Mouse (Mus musculus) right cerebral cortex, postnatal 14 days (tissue): ENCODE measurements around the gene Tufm.

ENCODE experiments used
- DNase-seq: peaks from one replicate; pipeline ENCODE4 v3.0.0; 2022

The Tufm gene

DNA sequence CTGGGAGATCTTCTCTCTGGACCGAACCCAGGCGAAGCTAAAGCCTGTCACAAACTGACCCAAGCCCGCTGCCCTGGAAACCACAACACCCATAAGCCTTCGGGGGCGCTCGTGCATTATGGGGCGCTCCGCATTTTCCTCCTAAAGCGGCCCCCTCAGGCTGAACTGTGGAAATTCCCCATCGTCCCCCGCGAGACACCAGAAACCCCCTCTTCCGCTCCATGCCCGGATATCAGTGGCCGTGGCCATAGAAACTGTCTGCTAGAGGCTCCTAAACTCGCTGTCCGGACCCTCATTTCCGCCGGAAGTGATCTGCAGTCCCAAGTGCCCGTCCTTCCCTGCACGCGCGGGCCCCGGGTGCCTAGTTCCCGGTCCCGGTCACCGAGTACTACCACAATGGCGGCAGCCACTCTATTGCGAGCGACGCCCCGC lies at the start of gene Tufm:
Gene Tufm, plus strand, starts transcription at position 310 of the 432 bp plus-strand sequence.
- peak; percentile 94 for DNase-seq

DNA sequence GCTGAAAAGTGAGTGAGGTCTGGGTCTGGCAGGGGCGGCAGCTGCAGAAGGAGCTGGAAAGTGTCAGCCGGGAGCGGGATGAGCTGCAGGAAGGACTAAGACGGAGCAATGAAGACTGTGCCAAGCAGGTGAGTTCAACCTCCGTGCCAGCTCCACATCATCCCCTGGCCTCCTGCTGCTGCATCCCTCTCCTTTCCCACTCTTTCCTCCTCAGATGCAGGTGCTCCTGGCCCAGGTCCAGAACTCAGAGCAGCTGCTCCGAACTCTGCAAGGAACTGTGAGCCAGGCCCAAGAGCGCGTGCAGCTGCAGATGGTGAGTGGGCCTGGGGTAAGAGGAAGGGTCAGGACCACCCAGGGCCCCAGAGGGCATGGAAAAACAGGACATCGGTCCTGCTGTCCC lies 47.0 kb upstream of the Tufm start:
- DNase-seq, result peak; percentile 21

DNA sequence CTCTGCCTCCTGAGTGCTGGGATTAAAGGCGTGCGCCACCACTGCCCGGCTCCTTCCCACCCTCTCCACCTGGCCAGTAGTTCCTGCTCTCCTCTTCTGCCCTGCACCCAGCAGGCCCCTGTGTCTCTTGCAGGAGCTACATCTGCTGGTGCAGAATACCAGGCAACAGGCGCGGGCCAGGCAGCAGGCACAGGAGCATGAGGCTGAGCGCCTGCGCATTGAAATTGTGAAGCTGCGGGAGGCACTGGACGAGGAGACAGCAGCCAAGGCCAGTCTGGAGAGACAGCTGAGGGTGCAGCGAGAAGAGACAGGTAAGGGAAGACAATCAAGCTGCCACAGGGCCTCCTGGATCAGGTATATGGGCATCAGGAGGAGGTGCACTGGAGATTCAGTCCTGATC lies 43.2 kb upstream of the Tufm start:
- DNase-seq, result no peak

DNA sequence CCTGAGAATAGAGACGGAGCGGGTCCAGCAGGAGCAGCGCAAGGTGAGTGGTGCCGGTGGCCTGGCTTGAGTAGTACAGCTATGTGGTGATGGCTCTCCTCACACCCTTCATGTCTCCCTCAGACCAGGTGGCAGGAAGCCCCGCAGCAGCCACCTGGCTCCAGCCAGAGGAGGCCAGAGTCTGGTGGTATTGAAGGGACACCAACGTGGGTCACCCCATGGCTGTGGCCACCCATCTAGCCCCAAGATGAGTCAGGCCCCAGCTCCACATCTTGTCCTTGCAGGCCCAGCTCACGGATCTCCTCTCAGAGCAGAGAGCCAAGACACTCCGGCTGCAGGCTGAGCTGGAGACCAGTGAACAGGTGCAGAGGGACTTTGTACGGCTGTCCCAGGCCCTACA lies 42.6 kb upstream of the Tufm start:
- no peak for DNase-seq

DNA sequence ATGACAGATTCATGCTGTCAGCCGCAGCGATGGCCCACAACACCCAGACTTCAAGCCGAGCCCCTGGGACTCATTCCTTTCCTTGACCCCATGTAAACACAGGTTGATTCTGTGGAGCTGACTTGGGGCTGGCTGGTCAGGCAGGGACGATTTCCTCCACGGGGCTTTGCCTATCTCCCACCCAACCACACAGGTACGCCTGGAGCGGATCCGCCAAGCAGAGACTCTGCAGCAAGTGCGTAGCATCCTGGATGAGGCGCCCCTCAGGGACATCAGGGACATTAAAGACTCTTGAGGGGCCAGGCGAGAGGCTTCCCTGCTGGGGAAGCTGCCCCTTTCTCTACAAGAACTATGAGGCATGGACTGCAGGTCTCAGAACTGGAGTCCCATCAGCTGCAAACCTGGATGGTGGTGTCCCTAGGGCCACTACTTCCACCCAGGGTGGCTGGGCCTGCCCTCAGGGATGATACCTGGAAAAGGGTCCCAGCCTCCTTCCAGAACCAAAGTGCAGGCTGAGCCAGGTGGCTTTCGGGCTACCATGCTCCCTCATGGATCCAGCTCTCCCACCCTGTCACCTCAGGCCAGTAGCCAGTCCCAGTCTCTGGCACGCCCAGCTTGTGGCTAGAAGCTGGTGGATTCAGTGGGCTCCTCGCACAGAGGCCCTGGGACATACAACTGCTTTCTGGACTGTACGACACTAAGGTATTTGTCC lies 41.9 kb upstream of the Tufm start:
- DNase-seq, result no peak

DNA sequence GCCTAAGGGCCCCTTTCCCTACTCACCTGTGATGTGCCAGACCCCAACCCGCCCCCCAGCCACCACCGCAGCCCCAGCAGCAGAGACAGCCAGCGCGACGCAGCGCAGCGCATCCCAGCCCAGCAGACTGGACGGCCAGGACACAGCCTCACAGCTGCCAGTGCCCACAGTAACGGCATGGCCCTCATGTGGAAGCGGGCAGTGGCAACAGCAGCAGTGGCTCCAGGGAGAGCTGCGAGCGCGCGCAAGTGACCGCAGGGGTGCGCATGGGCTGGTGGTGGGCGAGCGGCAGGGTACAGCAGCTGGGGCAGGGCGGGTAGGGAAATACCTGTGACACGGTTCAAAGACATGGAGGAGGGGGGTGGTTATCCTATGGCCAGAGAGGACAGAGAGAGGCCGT lies 40.9 kb upstream of the Tufm start:
- no peak for DNase-seq

DNA sequence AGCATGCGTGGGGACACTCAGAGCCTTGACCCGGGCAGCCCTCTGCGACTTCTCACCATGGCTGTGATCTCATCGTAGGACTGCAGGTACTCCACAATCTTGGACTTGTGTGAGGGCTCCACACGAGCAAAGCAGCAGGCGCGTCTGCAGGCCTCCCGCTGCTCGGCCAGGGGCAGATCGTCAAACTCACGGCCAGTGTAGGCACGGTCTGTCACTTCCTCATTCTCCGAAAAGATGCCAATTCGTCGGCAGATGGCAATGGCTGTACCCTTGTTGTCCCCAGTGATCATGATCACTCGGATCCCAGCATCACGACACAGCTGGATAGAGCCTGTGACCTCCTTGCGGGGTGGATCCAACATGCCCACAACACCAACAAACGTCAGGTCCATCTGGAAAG lies 38.7 kb upstream of the Tufm start:
- DNase-seq, result no peak

DNA sequence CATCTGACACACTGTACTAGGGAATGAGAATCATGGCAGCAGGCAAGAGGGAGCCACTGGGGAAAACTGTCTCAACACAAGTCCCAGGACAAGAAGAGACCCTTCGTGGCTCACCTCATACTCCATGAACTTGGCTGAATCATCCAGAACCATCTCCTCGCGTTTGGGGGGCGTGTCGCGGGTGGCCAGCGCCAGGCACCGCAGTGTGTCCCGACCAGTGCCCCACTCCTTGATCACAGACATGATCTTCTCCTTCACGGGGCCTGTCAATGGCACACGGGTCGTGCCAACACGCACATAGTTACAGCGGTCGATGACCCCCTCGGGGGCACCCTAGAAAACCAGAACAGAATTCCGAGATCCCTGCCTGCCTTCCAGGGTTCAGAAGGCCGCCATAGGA lies 37.2 kb upstream of the Tufm start:
- DNase-seq, result no peak

DNA sequence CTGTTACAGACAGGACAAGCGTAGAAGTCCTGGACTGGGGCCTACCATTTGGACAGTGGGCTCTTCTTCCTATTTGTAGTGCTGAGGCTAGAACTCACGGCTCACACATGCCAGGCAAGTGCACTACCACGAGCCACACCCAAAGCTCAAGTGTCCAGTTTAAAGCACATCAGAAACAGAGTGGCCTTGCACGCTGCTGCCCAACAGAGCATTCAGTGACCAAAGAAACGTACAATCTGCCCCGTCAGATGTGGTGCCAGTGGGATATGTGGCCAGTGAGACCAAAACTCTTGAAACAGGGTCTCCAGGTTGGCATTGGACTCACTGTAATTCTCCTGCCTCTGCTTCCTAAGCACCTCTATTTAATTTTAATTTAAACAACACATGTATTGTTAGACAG lies 36.5 kb upstream of the Tufm start:
- no peak for DNase-seq

DNA sequence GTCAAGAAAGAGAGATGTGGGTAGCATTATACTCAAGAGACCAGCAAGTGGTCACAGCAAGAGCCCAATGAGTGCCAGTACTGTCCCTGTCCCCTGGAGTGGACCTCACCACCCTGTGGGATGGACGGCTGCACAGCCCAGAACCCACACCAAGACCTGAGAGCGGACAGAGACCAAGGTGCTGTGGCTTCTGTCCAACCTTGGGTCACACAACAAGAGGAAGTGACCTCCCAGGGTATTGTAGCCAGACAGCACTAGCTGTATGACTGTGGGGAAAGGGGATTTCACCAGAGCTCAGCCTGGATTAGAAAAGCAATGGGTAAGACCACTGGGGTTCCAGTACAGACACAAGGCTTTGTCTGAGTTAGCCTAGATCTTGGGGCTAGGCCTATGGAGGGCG lies 34.9 kb upstream of the Tufm start:
- no peak for DNase-seq

DNA sequence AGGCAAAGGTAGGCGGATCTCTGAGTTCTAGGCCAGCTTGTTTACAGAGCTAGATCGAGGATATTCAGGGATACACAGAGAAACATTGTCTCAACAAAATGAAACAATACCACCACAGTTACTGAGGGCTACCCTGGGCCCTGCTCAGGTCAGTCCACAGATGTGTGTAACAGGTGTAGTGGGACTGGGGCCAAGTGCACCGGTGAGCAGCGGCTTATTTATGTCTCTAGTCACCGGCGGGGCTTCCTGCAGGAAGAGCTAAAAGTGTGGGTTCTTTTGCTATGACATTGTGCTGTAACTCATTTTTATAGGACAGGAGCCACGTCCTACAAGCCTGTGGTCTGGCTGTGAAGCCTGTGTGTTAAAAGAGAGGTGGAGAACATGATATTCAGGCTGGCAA lies 33.3 kb upstream of the Tufm start:
- no peak for DNase-seq

DNA sequence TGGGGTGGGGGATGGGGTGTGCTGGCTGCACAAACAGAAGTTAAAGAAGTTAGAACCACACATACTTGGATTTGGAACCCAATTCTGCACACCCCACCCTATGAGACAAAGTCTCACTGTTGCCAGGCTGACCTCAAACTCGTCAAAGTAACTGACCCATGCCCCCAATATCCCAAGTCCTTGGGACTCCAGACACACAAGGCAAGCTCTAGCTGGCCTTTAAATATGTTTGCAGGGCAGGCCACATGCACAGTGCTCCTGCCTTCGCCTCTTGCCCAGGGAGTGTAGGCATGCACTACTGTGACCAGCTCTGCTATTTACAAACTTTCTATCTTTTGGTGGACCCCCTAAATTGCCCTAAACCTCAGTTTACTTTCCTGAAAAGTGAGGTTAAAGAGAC lies 31.9 kb upstream of the Tufm start:
- no peak for DNase-seq

DNA sequence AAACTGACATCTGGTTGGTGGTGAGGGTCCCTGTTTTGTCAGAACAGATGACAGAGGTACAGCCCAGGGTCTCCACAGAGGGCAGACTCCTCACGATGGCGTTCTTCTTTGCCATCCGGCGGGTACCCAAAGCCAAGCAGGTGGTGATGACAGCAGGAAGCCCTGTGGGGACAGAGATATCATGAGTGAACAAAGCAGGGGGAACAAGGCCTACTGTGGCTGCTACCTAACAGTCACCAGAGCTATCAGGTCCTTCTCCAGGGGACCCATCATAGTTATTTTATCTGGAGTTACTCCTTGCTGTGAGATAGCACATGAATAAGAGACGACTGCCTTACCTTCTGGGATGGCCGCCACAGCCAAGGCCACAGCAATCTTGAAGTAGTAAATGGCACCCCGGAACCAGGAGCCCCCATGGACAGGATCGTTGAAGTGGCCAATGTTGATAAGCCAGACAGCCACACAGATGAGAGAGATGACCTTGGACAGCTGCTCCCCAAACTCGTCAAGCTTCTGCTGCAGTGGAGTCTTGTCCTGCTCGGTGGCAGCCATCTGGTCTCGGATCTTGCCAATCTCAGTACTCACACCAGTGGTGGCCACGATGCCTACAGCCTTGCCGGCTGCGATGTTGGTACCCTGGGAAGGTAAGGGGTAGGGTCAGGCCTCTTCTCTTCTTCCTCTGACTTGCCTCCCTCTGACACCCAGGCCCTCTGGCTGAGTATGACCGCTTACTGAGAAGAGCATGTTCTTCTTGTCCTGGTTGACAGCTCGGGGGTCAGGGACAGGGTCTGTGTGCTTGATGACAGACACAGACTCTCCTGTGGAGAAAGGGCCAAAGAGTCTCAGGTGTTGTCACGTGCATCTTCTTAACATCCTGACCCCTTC lies 30.5 kb upstream of the Tufm start:
- DNase-seq, result no peak

DNA sequence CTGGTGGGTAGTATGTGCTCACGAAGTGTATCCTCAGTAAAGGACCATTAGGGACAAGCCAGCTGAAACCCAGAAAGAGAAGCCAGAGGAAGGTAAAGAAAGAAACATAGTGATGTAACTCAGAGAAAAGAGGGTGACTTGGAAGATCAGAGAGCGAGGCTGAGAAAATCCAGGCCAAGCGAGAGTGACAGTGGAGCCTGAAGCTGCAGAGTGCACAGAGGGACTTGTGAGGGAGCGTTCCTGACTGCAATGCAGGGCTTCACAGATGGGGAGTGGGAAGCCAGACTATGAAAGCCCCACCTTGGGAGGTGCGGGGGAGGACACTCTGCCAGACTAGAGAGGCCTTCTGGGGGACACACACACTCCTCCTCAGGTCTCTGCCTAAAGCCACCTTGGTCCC lies 28.9 kb upstream of the Tufm start:
- DNase-seq, result no peak

DNA sequence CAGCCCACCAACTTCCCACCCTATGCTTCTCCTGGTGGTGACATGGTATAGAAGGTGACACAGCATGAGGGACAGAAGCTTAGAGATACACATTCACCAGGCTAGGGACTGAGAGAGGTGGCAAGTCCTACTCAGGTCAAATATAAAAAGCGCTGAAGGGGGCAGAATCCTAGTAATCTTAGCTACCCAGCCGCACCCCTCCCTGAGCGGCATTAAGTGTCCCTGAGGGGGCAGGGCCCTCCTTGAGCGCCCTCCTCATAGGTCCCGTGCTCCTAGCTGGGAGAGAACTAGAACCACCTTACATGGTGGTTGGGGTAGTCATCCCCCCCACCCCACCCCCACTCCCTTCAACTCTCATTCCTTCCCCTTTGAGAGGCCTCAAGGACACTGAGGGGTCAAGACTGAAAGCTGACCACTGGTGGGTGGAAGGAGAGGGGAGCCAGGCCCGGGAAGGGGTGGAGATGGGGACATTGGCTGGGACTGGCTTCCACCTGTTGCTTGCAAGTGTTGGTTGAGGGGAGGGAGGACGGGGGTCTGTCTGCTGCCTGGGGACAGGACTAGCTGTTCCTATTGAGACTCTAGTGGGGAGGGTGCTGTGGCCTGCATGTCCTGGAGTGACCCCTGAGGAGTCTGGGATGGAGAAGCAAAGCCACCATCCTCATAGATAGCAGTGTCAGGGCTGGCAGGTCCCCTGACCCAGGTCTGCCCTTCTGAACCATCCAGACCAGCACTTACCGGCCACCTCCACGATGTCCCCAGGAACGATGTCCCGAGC lies 28.1 kb upstream of the Tufm start:
- no peak for DNase-seq

DNA sequence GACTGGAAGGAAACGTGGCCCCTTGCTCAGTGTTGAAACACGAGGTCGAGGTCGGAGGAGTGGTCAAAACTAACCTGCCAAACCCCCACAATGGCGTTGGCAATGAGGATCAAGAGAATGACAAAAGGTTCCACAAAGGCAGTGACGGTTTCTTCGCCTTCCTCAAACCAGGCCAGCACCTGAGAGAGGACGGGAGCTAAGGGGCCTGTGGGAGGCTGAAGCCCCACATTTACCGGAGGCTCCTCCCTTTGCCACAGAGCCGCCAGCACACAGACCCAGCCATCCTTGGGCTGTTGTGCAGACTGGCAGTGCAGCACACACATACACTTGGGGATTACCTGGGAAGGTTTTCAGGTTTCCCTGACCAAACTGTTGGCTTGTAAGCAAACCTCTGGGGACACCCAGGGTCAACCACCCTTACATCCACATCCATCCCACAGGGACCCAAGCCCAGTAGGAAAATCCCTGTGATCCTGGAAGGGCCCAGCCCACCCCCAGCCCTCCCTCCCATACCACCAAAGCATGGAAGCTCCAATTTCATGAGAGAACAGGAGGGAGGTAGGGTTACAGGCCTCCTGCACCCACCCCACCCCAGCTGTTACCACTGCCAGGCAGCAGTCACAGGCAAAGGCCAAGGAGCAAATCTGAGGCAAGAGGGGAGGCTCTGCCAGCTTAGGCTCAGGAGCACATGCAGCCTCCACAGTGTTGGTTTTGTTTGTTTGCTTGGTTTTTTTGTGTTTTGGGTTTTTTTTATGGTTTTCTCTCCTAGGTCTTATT lies 26.4 kb upstream of the Tufm start:
- no peak for DNase-seq

DNA sequence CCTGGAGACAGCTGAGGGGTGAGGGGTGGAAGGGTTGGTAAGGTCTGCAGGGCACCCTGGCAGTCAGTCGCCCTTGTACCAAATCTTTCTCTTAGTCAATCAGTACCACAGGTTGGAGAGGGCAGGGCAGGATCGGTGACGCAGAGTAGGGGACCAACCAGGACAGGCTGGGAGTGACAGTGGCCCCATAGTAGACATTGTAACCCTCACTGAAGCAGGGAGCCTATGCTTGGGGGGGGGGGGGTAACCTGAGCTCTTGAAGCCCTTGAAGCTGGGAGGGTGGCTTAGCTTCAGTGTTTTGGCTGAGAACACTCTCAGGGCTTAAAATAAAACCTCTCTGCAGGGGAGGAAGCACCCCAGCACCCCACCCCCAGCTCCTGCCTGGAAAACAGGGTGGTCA lies 25.5 kb upstream of the Tufm start:
- DNase-seq, result no peak

DNA sequence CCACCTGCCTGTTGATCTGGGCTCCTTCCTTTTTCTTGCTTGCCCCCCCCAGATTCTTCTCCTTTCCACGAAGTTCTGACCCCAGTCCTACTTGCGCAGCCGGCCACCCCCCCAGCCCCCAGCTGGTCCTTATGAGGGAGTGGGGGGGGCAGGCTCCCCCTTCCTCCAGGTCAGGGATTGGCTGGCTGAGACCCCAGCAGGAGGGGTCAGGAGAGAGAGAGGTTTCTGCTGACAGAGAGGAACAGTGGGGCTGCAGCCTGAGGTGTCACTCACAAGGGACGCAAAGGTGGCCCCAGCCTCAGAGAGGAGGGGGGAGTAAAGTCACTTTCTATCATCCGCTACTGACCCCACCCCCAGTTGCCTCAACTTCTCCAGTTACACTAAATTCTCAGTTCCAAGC lies 24.2 kb upstream of the Tufm start, which contains the start of gene Atp2a1:
Gene Atp2a1, minus strand, starts transcription at position 105 of the 400 bp plus-strand sequence.
- DNase-seq, result no peak

DNA sequence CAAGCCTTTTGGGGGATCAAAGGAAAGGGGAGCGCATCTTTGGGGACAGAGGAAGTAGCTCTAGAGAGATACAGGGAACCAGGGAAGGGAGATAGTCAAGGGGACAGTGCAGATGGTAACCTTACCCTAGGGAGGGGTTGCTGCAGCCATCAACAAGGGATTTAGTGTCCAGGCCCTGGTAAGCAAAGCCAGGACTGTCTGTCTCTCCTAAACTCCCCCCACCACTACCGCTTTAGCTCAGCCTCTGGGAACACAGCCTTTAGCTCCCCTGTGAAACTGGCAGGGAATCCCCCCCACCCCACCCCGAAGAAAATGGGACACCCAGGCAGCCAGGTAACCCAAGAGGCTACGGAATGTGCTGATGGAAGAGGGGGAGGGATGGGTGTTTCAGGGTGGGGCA lies 23.6 kb upstream of the Tufm start:
- no peak for DNase-seq

DNA sequence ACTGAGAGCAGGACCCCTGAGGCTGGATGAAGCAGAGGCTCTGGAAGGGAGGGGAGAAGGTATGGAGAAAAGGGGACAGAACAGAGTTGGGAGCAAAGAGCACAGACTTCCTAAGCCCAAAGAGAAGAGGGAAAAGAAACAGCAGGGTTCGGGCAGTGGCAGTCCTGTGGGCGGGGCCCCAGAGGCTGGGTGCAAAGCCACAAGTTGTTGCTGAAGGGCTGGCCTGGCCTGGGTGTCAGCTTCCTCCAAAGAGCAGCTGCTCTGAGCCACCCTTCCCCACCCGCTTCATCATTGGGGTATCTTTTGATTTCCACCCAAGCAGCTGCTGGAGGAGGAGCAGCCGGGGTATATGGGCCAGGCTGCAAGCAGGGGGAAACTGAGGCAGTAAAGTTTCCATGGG lies 23.0 kb upstream of the Tufm start:
- no peak for DNase-seq

DNA sequence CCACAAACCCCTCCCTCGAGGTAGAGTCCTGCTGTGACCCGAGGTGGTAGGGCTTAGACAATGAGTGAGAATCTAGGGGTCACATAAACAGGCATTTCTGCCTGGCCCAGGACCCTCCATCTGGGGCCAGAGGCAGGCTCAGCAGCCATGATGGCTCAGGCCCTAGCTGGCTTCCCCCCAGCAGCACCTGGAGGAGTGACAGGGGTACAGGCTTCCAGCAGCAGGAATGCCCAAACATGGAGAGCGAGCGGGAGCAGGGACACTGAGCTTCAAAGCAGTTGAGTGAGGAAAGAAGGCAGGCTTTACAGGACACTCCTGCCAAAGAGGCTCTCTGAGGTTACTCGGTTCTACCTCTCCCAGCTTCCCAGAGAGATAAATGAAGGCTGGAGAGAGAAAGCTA lies 22.3 kb upstream of the Tufm start:
- no peak for DNase-seq

DNA sequence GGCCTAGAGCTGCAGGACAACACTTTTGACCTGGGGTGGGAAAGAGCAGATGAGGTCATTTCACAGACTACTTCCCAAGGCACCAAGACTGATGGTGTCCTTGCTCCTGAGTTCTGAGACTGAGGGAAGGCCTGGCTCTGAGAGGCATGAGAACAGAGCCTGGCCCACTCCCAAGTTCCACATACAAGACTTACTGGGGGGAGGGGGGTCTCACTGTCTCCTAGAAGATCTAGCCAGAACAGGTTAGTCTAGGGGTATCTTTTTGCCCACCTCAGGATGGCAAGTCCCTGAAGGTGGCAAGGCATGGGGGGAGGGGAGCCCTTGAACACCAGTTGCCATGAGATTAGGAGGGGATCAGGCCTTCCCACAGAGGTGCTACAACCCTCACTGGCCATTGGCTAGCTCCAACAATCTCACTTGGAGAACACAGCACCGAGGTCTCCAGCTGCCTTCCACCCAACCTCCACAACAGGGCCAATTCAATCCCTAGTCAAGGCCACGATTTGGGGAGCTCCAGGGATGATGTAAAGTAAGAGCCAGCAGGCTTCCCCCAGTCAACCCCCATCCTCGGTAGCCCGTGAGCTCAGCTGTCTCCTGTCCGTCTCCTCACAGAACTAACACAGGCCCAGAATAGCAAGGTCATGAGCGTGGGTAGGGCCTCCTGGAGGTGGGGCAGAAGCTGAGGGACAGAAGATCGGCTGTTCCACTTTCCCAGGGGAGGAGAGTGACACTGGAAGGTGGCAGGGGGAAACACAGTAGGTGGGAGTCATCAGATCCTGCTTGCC lies 21.7 kb upstream of the Tufm start:
- DNase-seq, result no peak
